Mouse (Mus musculus): ENCODE measurements at regions not wholly inside any gene's neighbourhood (a gene's known extent, or its start where the extent isn't known, plus 50 kb on each side); places are given as distances from the start of the nearest gene placed in this dataset.

DNA sequence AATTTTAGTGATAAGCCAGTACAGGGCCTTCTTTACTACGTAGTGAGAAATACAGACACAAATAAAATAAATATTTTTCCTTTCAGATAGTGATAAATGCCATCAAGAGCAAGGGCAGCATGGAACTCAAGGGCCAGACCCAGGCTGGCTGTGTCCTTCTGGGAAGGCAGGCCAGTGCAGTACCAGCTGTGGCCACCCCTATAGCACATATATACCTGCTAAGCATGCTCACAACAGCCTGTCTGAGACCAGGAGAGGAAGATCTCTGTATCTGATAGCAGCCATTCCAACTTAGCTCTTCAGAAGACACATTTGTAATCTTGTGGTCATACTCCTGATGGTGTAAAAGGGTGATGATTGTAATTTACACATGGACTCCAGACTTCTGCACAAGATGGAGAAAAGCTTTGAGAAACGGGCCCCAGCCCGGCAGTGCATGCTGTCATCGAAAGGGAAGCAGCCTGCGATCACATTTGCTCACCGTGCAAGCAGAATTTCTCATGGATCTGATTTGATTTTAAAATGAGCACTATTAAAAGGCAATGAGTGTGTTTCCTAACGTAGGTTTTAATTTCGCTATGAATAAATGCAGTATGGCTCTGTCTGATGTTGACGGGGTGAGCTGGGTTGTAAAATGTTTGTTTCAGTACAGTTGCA lies 335.6 kb downstream of the Tmem38b start:
- TF ChIP-seq CTCF (IDR thresholded peaks at IDR 0.05; ENCODE audit: low read depth) (no peak), EP300 (optimal IDR thresholded peaks at IDR 0.05) (no peak)

Measured in stomach, postnatal 0 days (tissue).